Mouse (Mus musculus): Measurements from ENCODE around the gene Eea1.

DNA sequence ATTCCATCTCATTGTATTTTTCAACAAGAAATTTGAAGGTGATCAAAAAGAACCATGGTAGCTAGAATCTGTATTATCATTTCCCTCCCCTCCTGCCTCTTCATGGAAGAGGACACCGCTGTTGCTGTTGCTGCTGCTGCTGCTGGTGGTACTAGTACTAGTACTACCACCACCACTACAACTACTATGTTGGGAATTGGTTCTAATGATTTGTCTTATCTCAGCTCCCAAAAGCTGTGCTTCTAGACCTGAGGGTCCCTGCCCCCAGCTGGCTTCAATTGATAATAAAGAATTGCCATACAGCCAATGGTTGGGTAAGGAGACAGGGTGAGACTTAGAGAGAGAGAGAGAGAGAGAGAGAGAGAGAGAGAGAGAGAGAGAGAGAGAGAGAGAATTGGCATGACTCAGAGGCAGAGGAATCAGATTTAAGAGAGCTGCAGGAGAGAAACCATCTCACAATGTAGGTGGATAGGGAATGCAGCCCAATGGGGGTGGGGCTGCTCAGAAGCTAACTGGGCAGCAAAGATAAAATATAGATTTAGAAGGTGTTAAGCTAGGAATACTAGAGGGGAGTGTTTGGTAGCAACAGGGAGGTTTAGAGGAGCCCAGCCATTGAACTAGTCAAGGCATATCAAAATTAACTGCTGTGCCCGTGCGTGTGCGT, 31.1 kb upstream of the Eea1 start:
- TF ChIP-seq CTCF (conservative IDR thresholded peaks at IDR 0.05; ENCODE audit: low read length) (no peak), NANOG (IDR thresholded peaks at IDR 0.05; ENCODE audit: borderline replicate concordance, low read length) (no peak), POU5F1 (IDR thresholded peaks at IDR 0.05; ENCODE audit: borderline replicate concordance, low read length) (no peak)
